Mouse (Mus musculus) 416B (cell line): ENCODE measurements at regions not wholly inside any gene's neighbourhood (a gene's known extent, or its start where the extent isn't known, plus 50 kb on each side); places are given as distances from the start of the nearest gene placed in this dataset.

Experiments used
- DNase-seq: peaks from one replicate; pipeline ENCODE4 v3.0.0; 2011; ENCODE audit warnings: low read depth

DNA sequence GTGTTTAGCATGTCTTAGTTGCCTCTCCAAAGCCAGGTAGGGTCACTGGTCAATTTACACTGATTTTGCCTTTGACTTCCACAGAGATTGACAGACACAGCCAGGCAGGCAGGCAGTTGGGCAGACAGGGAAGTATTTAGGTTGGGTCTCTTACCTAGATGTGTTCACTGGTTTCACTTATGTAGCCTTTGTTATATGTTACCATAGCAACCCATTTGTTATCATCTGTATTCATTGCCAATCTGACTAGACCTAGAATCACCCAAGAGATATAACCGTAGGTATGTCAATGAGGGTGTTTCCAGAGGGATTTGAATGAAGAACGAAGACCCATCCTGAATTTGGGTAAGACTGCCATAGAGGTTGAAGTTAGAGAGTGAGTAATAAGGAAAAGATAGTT, 123.8 kb upstream of the Tnfaip3 start:
- no peak for DNase-seq

DNA sequence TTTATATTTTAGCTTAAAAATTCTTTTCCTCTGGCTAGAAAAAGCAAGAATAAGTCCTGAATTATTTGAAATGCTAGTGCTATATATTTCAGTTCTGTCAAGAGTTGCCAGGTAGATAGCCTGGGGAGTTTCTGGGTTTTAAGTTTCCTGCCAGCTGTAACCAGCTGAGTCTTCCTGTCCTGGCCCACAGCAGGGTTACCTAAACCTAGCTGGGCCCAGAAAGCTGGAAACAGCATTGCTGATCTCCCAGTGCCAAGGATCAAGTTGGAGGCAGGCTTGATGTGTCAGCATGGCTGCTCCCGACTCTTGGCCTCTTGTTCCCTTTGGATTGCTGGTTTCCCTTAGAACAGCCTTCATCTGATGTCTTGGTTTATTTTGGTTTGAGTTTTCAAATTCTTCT, 122.8 kb upstream of the Tnfaip3 start:
- DNase-seq: no peak

DNA sequence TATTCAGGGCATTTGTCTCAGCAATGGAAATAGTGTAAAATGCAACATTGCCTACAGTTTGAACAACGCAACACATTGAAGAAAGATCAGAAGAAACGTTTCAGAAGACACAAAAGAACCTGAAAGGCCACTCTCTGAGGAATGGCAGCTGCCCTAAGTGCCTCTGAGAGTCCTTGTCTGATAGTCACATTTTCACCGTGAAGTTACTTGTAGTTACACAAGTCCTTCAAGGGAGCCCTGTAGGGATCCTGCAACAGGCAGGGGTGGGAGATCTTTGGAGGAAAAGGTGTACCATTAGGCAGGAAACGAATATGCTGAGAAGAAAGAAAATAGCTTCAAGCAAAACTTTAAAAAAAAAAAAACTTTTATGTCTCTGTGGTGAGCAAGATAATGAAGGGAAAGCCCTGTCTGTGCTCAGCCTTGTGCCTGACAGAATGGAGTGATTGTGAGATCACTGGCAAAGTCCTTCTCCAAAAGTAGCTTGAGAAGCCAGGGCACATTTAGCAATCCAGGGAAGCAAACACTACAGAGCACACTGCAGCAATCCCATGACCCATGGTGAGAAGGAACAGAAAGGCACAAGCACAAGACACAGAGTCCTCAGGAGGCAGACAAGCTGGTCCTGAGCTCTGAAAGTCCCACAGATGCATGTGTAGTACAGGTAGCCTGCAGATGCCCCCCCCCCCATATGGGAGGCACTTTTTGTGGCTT, 112.3 kb upstream of the Tnfaip3 start:
- DNase-seq: no peak

DNA sequence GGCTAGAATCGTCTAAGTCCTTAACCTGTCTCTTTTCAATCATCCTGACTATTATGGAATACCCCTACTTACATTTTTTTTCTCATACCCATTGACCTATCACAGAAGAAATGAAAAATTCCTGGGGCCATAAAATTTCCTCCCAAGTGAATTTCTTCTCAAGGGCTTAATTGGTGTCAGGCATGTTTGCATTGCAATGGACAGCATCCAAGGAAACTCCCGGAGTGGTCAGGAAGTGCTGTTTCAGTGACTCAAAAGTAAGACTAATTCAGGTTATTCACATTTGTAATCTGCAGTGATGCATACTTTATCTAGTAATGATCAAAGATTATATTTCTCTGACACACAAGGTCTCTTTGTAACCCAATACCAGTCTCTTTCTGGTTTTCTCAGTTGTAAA, 111.5 kb upstream of the Tnfaip3 start:
- DNase-seq: no peak

DNA sequence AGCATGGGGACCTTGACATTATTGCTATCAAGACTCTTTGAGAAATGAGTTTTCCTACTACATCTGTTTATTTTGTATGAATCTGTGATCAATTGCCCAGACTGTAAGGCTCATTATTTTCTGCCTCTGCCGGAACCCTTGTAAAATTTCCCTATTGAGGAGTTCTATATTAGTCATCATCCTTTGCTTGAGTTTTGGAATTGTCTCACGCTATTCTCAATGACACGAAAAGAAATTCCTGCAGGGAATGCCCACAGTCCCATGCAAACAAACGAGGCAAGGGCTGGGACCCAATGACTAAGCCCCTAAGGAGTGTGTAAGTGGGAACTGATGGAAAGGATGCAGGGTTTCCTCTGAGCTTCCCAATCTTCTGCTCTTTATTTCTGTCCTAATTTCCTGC, 111.0 kb upstream of the Tnfaip3 start:
- DNase-seq: no peak

DNA sequence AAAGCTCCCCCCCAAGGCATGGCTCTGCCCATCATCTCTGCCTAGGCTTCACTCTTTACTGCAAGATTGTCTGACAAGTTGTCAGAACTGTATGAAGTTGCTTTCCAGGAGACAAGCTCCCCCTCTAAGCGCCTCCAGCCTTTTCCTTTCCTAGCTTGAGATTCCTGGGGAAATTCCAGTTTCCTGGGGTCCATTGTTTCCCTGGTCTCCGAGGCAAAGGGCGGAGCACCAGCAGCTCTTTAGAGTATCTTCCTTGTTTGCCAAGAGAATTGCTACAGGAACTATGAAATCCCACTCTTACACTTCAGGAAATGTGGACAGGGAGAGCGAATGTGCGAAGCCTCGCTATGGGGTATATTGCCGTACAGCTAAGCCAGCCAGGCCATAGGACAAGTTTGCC, 108.2 kb upstream of the Tnfaip3 start:
- DNase-seq: no peak

DNA sequence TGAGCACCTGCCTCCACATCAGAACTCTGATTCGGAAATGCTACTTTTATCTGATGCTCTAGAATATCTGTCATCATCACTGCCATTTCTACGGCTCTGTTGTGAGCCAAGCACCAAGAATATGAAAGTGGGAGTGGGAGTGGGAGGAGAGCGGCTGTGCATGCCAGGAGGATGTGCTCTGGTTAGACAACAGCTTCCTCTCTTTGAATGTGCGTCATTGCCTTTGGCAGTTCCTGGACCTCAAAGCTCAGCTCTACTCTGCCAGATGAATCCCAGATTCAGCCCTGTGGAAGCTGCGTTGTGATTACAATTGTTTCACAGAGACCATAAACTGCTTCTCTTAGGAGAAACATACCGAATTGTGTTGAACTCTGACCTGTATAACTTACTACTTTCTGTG, 106.8 kb upstream of the Tnfaip3 start:
- peak; percentile 48 for DNase-seq

DNA sequence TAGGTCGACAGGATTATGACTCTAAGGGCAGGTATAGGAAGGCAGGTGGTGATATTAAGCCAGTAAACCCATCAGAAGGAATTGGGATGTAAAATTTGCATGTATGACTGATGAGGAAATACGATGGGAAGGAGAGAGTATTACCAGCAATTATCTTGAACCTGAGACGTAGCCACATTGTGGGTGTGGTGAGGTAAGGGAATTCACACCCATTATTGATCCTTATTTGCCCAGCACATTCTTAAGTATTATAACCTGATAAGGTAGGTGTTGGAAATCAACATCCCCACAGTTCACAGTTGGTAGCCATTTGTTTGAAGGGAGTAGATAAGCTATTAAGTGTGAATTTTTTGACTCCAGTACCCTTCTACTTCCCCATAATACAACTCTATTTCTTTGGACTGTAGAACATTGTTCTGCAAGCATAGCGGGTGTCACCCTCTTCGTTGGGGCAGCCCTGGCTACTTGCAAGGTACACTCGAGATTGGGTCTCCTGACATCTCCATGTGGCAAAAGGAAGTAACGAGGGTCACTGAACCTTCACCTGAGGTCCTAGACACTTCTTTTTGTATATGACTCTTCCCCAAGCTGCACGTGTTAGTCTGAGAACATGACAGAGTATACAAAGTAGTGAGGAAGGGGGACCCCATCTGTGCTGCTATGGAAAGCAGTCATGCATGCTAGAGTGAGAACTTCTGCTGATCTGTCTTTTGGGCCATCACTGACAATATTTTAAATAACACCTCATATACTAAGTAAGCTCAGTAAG, 104.0 kb upstream of the Tnfaip3 start:
- DNase-seq: no peak

DNA sequence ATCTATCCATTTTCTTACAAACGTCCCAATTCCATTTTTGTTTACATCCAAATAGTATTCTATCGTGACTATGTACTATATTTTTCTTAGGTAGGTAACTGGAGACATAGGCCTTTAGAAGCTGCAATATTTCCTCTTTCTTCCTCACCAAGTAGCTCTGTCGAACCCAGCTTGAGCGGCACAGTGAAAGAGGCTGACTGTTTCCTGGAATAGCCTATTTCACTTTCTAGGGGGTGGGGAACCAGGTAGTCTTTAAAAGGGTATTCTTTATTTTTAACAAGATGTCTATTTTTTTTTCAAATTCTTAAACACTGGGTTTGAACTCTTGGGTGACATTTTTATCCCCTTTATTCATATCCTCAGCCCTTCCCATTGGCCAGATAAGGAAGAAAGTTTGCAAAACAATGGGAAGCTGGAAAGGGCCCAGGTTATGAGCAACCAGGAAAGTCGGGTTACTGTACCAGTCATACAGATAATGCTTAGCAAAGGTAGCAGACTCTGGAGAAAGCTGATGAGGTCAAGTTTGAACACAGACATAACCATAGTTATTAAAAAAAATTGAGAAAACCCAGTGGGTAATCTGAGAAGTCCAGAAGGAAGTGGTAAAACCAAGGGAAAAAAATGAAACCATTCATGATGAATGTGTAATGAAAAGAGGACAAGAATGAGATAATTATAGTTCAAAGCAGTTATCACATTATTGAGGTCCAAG, 103.3 kb upstream of the Tnfaip3 start:
- DNase-seq: peak; percentile 84

DNA sequence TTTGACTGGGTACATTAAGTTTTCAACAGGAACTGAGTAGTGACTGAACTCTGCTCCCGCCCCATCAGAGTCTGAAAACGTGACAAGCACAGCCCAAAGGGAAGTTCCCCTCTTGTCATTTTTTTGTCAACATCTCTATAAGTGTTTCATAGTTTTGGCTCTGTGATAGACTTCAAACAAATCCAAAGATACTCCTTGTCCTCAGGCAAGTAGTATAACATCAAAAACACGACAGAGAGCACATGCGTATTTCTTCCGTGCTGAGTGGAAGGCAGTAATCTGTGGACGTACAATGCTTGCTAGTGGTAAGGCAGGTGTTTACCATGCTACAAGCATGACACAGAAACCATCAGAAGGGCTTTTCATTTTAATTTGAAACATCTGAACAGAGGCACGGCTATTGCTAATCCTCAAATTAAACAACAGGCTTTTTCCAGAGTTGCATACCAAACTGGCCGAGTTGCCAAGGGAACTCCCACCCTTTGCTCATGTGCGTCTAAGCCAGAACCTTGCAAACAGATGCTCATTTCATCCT, 101.7 kb upstream of the Tnfaip3 start:
- DNase-seq: no peak

DNA sequence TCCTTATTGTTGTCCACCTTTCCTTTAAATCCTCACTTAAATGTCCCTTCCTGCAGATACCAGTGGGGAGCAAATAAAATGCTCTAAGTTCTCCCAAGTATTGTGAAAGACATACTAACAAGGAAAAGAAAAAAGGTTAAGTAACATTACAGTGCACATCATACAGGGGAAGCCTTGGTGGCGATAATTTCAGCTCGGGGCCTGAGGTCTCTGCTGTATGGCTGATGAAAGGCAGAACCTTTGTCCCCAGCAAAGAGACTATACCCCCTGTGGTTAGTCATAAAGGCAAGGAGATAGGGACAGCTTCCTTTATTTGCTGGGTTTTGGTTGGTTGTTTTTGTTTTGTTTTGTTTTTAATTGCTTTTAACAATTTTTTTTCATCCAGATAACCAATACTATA, 97.0 kb upstream of the Tnfaip3 start:
- no peak for DNase-seq

DNA sequence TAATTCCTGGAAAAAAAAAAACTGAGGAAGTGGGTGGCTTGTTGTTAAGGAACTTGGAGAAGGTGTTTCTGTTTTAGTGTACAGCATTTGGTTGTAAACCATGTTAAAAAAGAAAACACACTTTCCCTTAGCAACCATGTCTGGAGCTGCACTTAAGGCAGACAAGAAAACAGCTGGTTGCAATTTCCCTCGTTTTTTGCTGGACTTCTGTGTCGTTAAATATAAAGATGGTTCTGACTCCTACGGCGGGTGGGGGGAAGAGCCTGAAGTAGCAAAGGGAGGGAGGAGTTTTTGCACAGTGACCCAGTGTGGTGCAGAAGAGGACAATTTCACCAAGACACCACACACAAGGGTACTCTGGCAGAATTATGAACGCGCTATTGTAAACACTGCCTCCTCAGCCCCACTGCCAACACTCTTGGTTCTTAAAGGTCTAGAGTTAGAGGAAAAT, 89.8 kb upstream of the Tnfaip3 start:
- no peak for DNase-seq

DNA sequence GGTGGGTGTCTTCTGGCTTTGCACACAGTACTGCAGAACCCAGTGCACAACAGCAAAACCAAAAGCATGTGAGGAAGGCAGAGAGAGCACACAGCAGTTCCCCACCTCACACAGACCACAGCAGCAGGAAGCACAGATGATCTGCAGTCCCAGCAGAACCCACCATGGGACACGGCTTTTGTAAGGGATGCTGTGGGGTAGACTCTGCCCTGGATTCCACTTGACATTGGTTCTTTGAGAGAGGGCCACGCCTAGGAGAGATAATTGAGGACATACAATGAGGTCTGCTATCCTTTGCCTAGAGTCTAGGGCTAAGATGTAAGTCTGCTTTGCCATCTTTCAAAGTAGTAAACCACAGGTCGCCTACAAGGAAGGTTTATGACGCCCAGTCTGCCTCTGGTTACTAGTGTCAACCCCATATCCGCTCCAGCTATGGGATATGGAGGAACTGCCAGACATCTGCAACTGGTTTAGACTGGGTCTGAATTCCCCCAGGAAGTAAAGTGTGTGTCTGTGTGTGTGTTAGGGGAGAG, 89.3 kb upstream of the Tnfaip3 start:
- DNase-seq: no peak

DNA sequence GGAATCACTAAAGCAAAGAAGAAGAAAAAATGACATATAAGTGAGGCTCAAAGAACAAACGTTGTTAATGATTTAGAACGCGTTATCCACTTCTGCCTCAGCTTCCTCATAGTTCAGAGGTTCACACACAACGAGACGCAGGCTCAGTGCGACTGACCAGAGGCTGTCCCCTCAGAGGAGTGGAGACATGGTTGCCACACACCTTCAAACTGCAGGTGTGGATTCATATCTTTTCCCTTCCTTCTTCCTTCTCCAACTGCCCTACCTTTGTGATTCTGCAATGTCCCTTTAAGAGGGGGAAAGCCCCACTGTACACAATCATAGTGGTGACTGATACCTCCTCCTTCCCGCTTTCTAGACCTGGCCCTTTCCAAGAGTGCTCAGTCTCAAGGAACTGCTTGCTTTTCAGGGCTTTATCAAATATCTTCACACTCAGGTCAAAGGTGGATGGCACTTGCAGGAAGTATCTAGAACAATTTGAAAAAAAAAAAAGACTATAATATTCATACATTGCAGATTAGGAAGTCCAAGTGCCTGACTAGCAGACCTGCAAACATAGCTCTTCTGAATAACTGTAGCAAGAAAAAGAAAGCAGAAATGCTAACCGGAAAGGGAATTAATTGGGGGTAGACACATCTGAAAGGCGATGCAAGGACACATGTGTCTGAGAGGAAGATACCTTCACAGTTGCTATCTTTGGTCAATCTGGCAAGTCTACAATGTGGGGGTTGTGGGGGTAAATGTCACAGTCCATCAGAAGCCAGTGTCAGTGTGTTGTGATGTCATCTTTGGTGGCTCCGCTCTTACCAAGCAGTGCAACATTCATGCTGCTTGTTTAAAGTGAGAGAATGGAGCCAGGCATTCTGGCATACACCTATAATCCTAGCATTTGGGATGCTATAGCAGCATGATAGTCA, 84.2 kb upstream of the Tnfaip3 start:
- no peak for DNase-seq

DNA sequence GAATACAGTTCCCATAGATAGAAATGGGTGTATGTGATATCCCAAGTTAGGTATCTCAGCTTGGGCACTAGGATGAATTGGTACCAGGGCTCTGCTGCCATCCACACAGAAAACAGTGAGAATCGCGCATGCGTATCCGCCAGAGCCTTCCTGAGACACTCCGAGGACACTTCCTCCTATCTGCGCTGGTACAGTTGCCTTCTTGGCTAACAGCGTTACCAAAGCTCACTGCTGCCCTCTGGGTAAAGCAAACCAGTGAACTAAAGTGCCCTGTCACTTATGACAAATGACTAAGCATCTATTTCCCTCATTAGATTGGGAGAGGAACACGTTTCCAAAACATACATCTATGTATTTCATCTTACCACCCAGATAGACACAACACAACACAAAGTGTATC, 78.8 kb upstream of the Tnfaip3 start:
- peak; percentile 98 for DNase-seq

DNA sequence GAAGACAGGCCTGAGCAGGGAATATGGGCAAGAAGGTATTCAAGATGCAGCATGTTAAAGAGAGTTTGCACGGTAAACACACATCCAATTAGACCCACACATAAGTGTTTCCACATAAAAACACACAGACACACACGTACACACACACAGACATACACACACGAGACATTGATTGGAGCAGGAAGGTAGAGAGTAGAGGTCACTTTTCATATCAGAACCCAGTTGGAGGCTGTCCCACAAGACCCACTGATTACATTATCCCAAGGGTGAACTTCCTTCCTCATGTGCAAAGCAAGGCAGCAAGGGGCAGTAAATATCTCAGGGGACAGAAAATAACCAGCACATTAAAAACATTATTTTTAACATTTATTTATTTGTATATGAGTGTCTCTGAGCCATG, 78.2 kb upstream of the Tnfaip3 start:
- no peak for DNase-seq

DNA sequence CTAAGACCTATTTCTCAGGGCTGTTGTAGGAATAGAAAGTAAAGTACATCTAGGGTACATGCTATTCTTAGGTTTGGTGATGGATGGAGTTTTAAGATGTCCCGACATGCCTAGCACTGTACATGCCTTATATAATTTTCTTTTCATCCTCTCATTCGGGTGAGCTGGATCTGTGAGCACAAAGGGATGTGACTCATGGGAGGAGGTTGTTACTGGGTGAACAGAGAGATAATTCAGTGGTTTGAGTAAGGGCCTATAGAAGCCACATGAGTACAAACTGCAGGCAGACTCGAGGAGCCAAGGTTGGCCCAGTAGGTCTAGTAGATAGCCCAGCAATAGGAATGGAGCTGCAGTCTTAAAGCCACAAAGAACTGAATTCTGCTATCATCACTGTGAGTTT, 76.5 kb upstream of the Tnfaip3 start:
- DNase-seq: peak; percentile 71

DNA sequence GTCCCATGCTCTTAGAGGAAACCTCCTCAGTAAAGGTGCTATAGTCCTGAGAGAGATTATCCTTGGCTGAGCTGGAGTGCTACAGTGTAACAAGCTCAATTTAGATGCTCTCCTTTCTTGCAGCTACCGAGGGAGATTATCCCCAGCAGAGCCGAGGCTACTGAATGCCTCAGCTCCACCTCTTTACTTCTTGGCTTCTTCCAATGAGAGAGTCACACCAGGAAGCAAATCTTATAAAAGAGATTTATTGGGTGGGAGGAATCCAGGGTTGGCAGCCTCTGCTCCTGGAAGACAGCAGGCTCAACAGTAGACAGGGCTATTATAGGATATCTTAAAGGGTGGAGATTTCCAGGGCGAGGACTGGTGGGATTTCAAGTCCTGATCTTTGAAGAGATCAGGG, 75.7 kb upstream of the Tnfaip3 start:
- no peak for DNase-seq

DNA sequence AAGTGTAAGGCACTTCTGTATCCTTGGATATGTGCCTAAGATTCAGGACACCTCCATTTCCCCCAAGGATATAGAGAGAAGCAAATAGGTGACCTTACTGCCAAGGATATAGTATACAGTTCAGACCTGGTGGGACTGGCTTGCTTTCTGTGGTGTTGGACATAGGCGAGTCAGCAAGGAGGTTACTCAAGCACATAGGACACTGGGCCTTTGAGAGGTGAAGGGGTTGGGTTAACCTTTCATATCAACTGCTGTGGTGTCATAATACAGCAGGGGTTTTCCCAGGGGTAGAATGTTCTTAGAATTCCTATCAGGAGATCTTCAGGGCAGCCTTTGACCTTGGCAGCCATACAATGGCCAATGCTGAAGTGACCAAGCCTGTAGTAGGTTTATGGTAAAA, 71.5 kb upstream of the Tnfaip3 start:
- peak; percentile 28 for DNase-seq

DNA sequence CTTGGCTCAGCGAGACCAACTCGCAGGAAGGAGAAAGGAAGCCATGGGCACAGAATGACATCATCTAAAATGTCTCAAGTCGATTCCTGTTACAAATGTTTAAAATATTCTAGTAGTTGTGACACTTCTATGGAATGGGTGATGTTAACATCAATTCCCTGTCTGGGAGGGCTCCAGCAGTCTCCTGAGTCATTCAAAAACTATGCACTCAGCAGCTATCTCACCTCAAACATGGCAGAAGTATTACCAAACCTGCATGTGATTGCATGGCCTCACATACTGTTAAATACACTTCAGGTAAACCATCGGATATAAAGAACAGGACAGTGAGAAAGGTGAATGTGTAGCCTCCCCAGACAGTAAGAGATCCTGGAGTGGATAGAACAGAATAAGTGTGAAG, 66.7 kb upstream of the Tnfaip3 start:
- DNase-seq: peak; percentile 43

DNA sequence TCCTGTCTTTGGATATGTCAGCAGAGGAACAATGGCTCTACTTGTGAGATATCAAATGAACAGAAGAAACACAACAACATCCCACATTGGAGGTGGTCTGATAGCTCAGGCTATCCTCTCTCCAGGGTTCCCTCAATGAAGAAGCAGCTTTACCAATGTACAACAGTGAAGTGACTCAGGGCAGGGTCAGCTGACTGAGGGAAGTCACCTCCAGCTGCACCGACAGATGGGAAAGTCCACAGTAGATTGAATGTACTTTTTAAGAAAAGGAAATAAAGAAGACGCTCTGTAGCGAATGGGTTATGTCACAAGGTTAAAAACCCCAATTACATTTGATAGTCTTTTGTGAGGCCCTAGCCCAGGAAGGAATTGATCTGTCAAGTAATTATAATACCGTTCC, 62.6 kb upstream of the Tnfaip3 start:
- DNase-seq: peak; percentile 53

DNA sequence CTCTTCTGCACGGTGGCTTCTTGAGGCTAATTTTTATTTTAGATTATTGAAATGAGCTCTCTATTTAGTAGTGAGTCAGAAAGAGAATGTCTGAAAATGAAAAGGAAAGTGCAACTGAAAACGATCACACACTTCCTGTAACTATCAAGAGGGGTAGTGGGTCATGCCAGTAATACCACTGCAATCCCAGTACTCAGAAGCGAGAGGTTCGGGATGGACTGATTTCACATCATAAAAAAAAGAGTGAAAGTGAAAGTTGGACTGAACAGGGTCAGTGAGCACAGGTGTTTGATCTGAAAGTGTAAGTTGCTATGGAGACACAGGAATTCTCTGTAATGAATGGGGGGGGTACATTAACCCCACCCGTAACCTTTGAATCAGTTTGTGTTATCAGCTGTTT, 52.9 kb upstream of the Tnfaip3 start:
- peak; percentile 20 for DNase-seq
